Mouse (Mus musculus): ENCODE data around the gene Hoxa9. TPM values are rescaled to one million over a fixed set of nuclear protein-coding genes. Genes with fewer than 3 reads are reported as not detected.

Hoxa9 gene
- total RNA-seq, 1 experiment from 2014 or later = not detected

GRCm38 (mm10) chr6:52177061-52177735 is 53.7 kb downstream of the Hoxa9 start, which contains the start of gene 5730596B20Rik:
Gene 5730596B20Rik, plus strand, starts transcription at chr6:52177498.
- no peak for ATAC-seq (replicated peaks; ENCODE audit: insufficient number of reproducible peaks, low FRiP score, low TSS enrichment, poor library complexity, severe bottlenecking)

DNA sequence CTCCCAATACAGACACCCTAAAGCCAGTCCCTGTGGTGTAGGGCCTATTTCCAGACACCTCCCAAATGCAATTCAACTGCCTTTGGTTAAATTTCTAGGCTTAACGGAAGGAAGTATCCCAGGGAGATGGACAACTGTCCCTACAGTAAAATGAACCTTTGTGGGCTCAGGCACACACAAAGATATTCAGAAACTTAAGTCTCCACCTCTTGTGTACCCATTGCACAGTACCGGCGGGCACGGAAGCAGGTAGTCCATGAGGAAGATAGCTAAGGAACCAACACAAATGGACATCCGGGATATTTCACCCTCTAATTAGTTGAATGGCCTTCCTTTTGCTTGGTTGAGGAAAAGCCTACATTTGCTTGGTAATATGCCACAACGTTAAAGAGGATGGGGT is 54.5 kb downstream of the Hoxa9 start:
- no peak for ATAC-seq (replicated peaks; ENCODE audit: insufficient number of reproducible peaks, low FRiP score, low TSS enrichment, poor library complexity, severe bottlenecking)

DNA sequence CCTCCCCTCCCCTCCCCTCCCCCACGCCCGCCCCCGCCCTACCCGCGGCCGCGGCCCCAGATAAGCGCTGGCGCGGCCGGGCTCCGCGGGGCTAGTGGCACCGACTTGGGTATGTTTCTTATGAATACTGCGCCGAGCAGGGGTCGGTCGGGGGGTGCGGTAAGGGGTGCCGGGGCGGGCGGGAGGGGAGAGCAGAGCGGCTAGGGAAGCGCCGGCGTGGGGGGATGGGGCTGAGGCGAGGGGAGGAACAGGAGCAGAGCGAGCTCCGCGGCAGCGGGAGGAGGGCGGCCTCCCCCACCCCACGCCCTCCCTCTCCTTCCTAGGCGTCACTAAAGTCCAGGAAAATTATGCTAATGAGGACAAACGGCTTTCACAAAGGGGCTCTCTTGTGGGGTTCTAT is 55.0 kb downstream of the Hoxa9 start:
- ATAC-seq (replicated peaks; ENCODE audit: insufficient number of reproducible peaks, low FRiP score, low TSS enrichment, poor library complexity, severe bottlenecking) = no peak

DNA sequence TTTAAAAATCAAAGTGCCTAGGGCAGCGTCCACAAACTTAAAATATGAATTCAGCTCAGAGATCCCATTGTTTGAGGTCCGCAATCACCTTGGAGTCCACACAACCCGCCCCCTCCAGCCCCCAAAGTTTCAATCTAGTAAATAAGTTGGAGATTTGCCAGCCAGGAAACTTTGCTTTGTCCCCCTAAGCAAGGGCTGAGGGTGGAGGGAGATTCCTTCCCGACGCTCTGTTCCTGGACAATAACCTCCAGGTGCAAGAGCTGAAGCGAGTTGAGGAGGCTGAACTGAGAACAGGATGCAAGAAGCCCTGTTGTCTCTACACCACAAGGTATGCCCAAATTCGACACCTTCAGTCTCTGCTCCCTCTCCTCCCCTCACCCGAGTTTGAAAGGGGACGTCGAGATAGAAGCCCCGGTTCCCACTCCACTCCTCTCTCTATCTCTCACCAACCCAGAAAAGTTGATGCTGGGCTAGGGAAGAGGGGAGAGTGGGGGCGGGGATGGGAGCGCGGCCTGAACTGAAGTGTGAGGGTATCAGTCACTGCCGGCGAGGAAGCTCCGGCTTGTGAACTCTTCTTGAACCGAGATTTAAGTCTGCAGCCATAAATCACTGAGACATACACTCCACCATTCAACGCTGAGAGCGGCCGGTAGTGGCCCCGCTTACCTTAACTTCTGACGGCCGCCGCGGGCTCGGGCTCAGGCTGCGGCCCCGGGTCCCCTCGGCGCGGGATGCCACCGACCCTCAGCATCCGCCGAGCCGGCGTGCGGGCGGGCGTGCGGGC is 55.7 kb downstream of the Hoxa9 start:
- ATAC-seq (replicated peaks; ENCODE audit: insufficient number of reproducible peaks, low FRiP score, low TSS enrichment, poor library complexity, severe bottlenecking) = no peak

DNA sequence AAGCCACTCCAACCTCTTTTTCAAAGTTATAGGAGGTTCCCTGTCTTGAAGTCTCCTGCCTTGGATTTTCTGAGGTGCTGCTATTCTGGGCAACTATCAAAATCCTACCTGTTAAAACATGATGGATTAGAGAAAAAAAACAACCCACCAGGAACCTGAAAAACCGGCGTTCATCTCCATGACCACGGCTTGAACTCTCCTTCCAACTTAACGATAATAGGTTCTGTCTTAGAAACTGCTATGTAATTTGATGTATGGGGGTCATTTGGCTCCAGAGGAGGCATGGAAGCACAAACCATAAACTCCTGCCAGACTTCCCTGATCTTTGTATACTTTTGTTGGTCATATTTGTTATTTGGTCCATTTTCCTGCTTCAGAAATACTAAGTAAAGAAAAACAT is 57.2 kb downstream of the Hoxa9 start:
- no peak for ATAC-seq (replicated peaks; ENCODE audit: insufficient number of reproducible peaks, low FRiP score, low TSS enrichment, poor library complexity, severe bottlenecking)

Other genes starting within 250 kb of the Hoxa9 start
- gene Skap2, start 218.5 kb downstream of the Hoxa9 start, total RNA-seq (2017) = 216 to 281 TPM (median 262 TPM) in 3 replicates
- gene Hoxa1, start 72.8 kb downstream of the Hoxa9 start, total RNA-seq (2017) = not detected in 3 replicates
- not detected in 3 replicates for gene Hoxa2, start 66.3 kb downstream of the Hoxa9 start, total RNA-seq (2017)
- gene 5730596B20Rik, start 53.6 kb downstream of the Hoxa9 start, total RNA-seq (2017) = not detected in 3 replicates
- gene Hoxa4, start 39.3 kb downstream of the Hoxa9 start, total RNA-seq (2017) = not detected in 3 replicates
- 0.39 TPM in 1 of 3 replicates, not detected in the others for gene Hoxa5, start 26.5 kb downstream of the Hoxa9 start, total RNA-seq (2017)
- not detected in 3 replicates for gene Hoxa6, start 22.4 kb downstream of the Hoxa9 start, total RNA-seq (2017)
- 0.29 TPM in 1 of 3 replicates, not detected in the others for gene Hoxa3, start 17.8 kb downstream of the Hoxa9 start, total RNA-seq (2017)
- 5.6 TPM in 1 of 3 replicates, not detected in the others for gene Gm28308, start 17.8 kb downstream of the Hoxa9 start, total RNA-seq (2017)
- not detected in 3 replicates for gene Hoxa7, start 9.2 kb downstream of the Hoxa9 start, total RNA-seq (2017)
- gene Hoxa10, start 9.8 kb upstream of the Hoxa9 start, total RNA-seq (2017) = 2.5 TPM in 1 of 3 replicates, not detected in the others
- gene Hoxa11, start 14.7 kb upstream of the Hoxa9 start, total RNA-seq (2017) = not detected in 3 replicates
- not detected in 3 replicates for gene Hoxa13, start 29.8 kb upstream of the Hoxa9 start, total RNA-seq (2017)
- not detected in 3 replicates for gene Evx1, start 82.4 kb upstream of the Hoxa9 start, total RNA-seq (2017)

Data from monocyte, adult 5-6 weeks (primary cell).